Mouse (Mus musculus) heart, adult 2 months (tissue): ENCODE results near the gene Slc35c2.

Source experiments
- CTCF ChIP-seq: fragments of 200-600 bp; IDR thresholded peaks from 2 replicates; pipeline ENCODE4 v1.8.1; 2022; ENCODE audit warnings: antibody characterized with exemption, mild to moderate bottlenecking, moderate library complexity
- EP300 ChIP-seq: fragments of 200-500 bp; IDR thresholded peaks from 2 replicates; pipeline ENCODE4 v1.6.1; 2011; ENCODE audit warnings: low read depth, low read length, control low read depth; ENCODE audit not compliant: insufficient read depth
- POLR2A ChIP-seq: fragments of 200-500 bp; IDR thresholded peaks from 2 replicates; pipeline ENCODE4 v1.6.1; 2011; ENCODE audit warnings: mild to moderate bottlenecking, low read depth, low read length, control low read depth; ENCODE audit not compliant: insufficient read depth

DNA sequence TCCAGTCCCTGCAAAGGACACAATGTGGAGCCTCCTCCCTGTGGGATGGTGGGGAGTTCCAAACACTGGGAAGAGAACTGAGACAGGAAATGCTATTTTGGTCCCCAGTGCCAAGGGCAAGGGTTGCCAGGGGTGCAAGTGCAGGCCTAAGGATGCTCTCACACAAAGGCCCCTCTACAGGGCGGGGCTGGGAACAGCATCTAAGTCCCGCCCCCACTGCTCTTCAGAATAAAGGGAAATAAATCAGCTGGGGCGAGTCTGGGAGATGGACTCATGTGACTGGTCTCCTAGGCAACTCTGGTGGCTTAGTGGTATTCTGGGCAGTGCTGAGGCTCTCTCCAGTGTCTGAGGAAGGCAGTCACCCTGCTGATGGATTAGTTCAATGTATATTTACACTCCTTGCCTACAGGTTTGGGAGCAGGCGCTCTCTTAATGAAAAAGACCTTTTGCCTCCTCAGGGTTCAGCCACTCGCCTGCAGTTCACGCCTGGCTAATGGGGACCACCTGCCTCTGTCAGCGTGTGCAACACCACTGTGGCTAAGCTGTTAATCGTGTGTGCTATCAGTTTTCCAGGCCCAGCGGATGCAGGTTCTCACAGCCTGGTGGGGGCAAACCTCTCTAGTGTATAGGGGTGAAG lies 29.3 kb upstream of the Slc35c2 start:
- TF ChIP-seq POLR2A (no peak), CTCF (no peak), EP300 (no peak)
